Mouse (Mus musculus): ENCODE measurements around the gene Spata6. TPM values are rescaled to one million over a fixed set of nuclear protein-coding genes. Genes with fewer than 3 reads are reported as not detected.

Spata6 gene
- polyA plus RNA-seq (2015; fragmentation: Nextera tagmentation; extraction: Ambion mirVana) = 15.6 and 19.0 TPM in 2 replicates

DNA sequence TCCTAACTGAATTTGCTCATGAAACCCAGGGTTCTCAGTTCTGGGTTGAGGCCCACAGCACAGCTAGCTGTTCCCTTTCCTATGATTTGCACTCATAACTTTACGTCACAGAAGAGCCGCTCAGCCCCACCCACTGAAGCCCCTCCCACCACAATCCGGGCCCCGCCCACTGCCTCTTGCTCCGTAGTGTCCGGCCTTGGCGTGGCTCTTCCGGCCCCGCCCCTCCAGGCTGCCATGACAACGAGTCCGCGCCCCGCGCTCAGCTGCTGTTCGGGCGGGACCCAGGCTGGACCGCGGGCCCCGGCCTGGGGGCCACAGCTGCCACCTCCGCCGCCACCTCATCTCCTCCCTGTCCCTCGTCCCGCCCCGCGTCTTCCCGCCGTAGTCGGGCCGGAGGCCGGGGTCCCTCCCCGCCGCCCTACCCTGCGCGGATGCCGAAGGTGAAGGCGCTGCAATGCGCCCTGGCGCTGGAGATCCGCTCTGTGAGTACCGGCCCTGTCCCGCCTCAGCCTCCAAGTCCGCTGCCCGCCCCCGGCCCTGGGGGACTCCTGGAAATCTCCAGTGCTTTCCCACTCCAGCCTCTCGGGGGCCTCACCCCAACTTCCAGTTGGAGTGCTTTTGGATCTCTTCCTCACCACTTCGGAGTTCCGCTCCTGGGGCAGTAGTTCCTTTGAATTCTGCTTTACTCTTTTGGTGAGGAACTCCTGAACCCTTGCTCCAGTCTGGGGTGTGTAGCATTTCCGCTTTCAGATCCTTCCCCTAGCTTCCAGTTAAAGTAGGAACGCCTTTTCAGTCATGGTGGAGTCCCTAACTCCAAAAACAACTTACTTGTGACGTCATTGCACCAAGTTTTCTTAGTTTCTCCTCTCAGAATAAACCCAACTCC, at the start of gene Spata6:
TSS of gene Spata6 (plus strand) at position 209 of the 886 bp plus-strand sequence.
- Histone ChIP-seq H3K27ac (replicated peaks) (peak within 1 kb of the TSS; percentile 57), H3K27me3 (replicated peaks) (no peaks in the 10 kb centered on the region), H3K36me3 (no peaks in the 10 kb centered on the region), H3K9me3 (replicated peaks) (no peaks in the 10 kb centered on the region), H3K4me2 (peak within 1 kb of the TSS; percentile 82), H3K4me3 (replicated peaks) (peak within 1 kb of the TSS; percentile 61), H3K9ac (replicated peaks) (peak within 1 kb of the TSS; percentile 61), H3K4me1 (peaks cover 13% of the 10 kb centered on the region)
- WGBS = under 1% methylated on average over 50 of the region's 50 CpGs
- peak; percentile 94 for ATAC-seq (ENCODE audit: low FRiP score)

DNA sequence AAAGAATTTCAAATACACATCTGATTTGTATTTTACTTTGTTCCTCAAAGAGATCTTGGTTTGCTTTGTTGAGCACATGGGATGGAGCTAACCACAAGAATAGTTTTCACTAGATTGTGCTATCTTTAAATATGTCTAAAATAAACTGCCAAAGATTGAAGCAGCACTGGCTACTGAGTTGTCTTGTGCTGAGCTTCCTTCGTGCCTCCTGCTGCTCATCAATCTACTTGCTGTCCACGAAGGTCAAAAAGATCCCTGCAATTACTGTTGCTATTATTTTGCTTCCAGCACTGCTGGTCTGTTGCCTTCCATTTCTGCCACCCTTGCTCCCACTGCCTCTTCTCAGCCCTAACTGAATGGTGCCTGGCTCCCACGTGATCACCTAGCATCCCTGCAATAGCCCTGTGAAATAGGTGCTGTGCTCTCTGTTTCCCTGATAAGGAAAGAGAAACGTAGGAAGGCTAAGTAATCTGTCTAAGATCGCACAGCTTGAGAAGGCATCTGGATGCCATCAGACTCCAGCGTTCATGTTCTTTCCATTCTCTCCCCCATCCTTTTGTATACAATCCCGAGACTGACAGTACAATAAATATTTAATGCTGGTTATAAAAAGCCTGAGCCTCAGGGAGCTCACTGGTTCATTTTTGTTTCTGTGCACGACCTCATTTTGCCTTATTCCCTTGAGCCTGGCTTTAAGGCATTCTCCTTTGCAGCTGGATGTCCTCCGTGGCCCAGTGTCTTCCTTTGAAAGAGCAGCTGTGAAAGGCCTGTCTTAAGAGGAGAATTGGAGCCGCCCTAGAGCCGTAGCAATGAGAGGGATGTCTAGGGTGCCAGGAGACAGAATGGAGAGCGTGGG, 49.0 kb upstream of the Spata6 start:
- H3K9me3 ChIP-seq (replicated peaks) = no peaks in the 10 kb centered on the region
- H3K4me3 ChIP-seq (replicated peaks) = no peak overlapping the region
- ATAC-seq (ENCODE audit: low FRiP score) = peak; percentile 73; the same call in 1 of the 2 replicates
- H3K4me2 ChIP-seq = peak overlapping the region; percentile 17; the same call in 1 of the 2 replicates
- H3K9ac ChIP-seq (replicated peaks) = no peak overlapping the region
- H3K36me3 ChIP-seq = no peaks in the 10 kb centered on the region
- H3K27me3 ChIP-seq (replicated peaks) = peaks cover 7% of the 10 kb centered on the region; the same call in 1 of the 2 replicates
- peaks cover 16% of the 10 kb centered on the region for H3K4me1 ChIP-seq
- peak overlapping the region; percentile 67 for H3K27ac ChIP-seq (replicated peaks)
- WGBS = 8% methylated on average over 12 of the region's 12 CpGs

DNA sequence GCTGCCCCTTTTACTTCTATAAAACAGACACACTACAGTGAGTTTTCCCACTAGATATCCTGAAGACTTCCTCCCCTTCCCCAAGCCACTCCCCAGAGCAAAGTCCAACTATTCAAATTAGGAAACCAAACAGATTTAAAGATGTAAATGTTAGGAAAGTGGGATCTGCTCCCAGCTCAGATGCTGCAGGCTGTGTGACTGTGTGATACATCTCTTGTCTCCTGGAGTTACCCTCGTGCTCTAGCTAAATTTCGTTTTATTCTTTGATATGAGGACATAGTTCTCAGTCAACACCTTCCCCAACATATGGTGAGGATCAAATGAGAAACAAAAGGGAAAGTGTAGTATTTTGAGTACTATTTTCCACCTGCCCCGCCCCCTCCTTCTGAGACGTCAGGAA, 48.3 kb upstream of the Spata6 start:
- Histone ChIP-seq H3K9ac (replicated peaks) (no peak overlapping the region), H3K36me3 (no peaks in the 10 kb centered on the region), H3K4me2 (no peak overlapping the region), H3K27ac (replicated peaks) (peak overlapping the region; percentile 67), H3K4me3 (replicated peaks) (no peak overlapping the region), H3K4me1 (peaks cover 16% of the 10 kb centered on the region), H3K9me3 (replicated peaks) (no peaks in the 10 kb centered on the region), H3K27me3 (replicated peaks) (peaks cover 6% of the 10 kb centered on the region; the same call in 1 of the 2 replicates)
- 68% methylated on average over 4 of the region's 4 CpGs for WGBS
- peak; percentile 32; the same call in 1 of the 2 replicates for ATAC-seq (ENCODE audit: low FRiP score)

DNA sequence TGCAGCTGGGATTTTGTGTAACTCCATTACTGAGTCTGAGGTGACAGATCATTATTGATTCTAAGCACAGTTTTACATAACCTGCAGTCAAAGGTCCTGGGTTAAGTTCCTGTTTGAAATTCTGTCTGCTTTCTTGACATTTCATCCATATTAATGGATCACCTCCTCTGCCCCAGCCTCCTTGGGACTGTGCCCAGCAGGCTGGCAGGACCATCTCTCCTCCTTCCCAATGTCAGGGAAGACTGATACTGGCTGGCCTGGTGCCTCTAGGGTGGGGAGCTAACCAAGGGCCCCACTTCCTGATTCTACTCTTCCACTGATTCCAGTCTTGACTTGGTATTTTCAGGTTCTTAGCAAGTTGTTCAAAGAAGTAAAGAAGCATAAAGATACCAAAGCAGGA, 45.9 kb upstream of the Spata6 start:
- no peak overlapping the region for H3K27ac ChIP-seq (replicated peaks)
- H3K9ac ChIP-seq (replicated peaks) = no peak overlapping the region
- no peak for ATAC-seq (ENCODE audit: low FRiP score)
- H3K9me3 ChIP-seq (replicated peaks) = no peaks in the 10 kb centered on the region
- H3K4me3 ChIP-seq (replicated peaks) = no peak overlapping the region
- peaks cover 16% of the 10 kb centered on the region for H3K4me1 ChIP-seq
- H3K36me3 ChIP-seq = no peaks in the 10 kb centered on the region
- H3K4me2 ChIP-seq = no peak overlapping the region
- no peaks in the 10 kb centered on the region for H3K27me3 ChIP-seq (replicated peaks)

- H3K9me3 ChIP-seq (replicated peaks) = no peaks in the 10 kb centered on the region
- peaks cover 9% of the 10 kb centered on the region; the same call in 1 of the 2 replicates for H3K4me1 ChIP-seq
- WGBS = 45% methylated on average over 5 of the region's 5 CpGs
- no peaks in the 10 kb centered on the region for H3K27me3 ChIP-seq (replicated peaks)
- no peak overlapping the region for H3K27ac ChIP-seq (replicated peaks)
- H3K4me2 ChIP-seq = no peak overlapping the region
- H3K4me3 ChIP-seq (replicated peaks) = no peak overlapping the region
- H3K36me3 ChIP-seq = no peaks in the 10 kb centered on the region
- ATAC-seq (ENCODE audit: low FRiP score) = peak; percentile 4; the same call in 1 of the 2 replicates
- H3K9ac ChIP-seq (replicated peaks) = no peak overlapping the region
These were observed 37.9 kb upstream of the Spata6 start for GRCm38 (mm10) chr4:111681926-111682325.

DNA sequence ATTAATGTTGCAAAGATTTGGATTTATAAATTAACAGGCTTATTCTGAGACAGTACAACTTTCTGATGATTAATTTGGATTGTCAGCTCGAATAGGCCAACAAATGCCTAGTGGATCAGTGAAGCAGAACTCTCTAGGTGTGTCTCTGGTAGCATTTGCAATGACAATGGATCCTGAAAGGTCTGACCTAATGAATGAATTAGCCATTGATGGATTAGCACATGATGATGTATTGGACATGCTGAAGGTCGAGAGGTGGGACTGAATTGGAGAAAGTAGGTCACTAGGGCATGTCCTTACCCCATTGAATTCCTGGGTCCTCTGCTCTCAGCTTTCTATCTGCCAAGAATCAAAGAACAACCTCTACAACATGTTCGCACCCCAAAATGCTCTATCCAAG, 37.0 kb upstream of the Spata6 start:
- H3K27ac ChIP-seq (replicated peaks) = no peak overlapping the region
- 81% methylated on average over 3 of the region's 3 CpGs for WGBS

DNA sequence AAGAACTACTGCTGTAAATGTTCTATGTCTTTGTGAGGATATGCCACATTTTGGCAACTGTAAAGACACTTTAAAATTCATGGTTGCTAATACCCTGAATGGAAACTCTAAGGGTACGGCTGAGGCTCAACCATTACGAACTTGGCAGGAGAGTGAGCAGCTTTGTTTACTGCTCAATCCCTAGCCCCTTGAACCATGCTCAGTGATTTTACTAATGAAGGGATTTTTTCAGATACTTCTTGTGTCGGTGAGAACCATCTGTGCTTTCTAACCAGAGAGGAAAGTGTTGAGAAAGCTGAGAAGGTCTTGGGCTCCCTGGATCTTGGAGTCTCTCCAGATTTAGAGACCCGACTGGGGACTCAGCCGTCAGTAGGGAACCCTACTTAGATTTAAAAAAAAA, 35.9 kb upstream of the Spata6 start:
- H3K27me3 ChIP-seq (replicated peaks) = no peaks in the 10 kb centered on the region
- no peak overlapping the region for H3K27ac ChIP-seq (replicated peaks)
- H3K9ac ChIP-seq (replicated peaks) = no peak overlapping the region
- no peak overlapping the region for H3K4me3 ChIP-seq (replicated peaks)
- 62% methylated on average over 5 of the region's 5 CpGs for WGBS
- no peaks in the 10 kb centered on the region for H3K36me3 ChIP-seq
- H3K4me2 ChIP-seq = no peak overlapping the region
- no peaks in the 10 kb centered on the region for H3K9me3 ChIP-seq (replicated peaks)
- no peak for ATAC-seq (ENCODE audit: low FRiP score)
- H3K4me1 ChIP-seq = peaks cover 14% of the 10 kb centered on the region

More for the DNA sequence above, 37.0 kb upstream of the Spata6 start:
- H3K36me3 ChIP-seq = no peaks in the 10 kb centered on the region
- H3K9me3 ChIP-seq (replicated peaks) = no peaks in the 10 kb centered on the region
- ATAC-seq (ENCODE audit: low FRiP score) = no peak
- no peak overlapping the region for H3K4me2 ChIP-seq
- H3K27me3 ChIP-seq (replicated peaks) = no peaks in the 10 kb centered on the region
- H3K9ac ChIP-seq (replicated peaks) = no peak overlapping the region
- no peak overlapping the region for H3K4me3 ChIP-seq (replicated peaks)
- peaks cover 14% of the 10 kb centered on the region for H3K4me1 ChIP-seq

DNA sequence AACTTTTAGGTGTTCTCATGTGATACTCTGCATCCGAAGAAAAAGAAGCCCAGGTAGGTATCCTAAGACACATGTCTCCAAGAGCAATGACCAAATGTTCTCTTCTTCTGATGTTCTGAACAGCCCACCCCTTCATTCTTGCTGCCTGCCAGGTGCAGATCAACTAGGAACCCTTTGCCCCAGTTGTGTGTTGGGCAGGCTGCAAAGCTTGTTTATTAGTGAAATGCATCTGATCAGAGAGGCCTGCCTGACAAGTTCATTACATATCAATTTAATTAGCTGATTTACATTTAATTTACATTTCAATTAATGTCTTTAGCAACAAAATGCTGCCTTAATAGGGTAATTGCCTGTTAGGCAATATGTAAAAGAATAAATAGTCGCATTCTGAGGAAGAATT, 33.8 kb upstream of the Spata6 start:
- no peak for ATAC-seq (ENCODE audit: low FRiP score)
- no peaks in the 10 kb centered on the region for H3K36me3 ChIP-seq
- H3K4me2 ChIP-seq = no peak overlapping the region
- no peaks in the 10 kb centered on the region for H3K27me3 ChIP-seq (replicated peaks)
- H3K9ac ChIP-seq (replicated peaks) = no peak overlapping the region
- no peaks in the 10 kb centered on the region for H3K9me3 ChIP-seq (replicated peaks)
- H3K4me3 ChIP-seq (replicated peaks) = no peak overlapping the region
- H3K27ac ChIP-seq (replicated peaks) = no peak overlapping the region
- H3K4me1 ChIP-seq = peaks cover 19% of the 10 kb centered on the region
- WGBS = 53% methylated on average over 2 of the region's 2 CpGs

DNA sequence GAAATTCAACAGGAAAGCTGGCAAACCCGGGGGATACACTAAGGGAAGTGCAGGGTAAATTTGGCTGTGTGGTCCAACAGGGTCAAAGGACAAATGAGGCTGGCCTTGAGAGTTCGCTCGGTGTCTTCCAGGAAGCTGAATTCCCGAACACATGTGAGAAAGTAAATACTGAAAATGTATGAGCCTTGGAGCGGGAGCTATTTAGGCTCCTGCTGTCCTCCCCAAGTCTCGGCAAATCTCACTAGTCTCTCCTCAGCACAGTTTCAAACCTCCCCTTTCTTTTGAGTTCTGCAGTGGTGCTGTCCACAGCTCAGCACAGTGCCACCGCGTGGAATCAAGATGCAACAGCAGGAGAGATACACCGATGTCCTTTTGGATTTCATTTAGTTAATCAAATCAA, 32.8 kb upstream of the Spata6 start:
- peak; percentile 79; the same call in 1 of the 2 replicates for ATAC-seq (ENCODE audit: low FRiP score)
- Histone ChIP-seq H3K27ac (replicated peaks) (no peak overlapping the region), H3K9ac (replicated peaks) (no peak overlapping the region), H3K36me3 (no peaks in the 10 kb centered on the region), H3K4me2 (peak overlapping the region; percentile 49), H3K4me3 (replicated peaks) (no peak overlapping the region), H3K4me1 (peaks cover 29% of the 10 kb centered on the region), H3K27me3 (replicated peaks) (no peaks in the 10 kb centered on the region), H3K9me3 (replicated peaks) (no peaks in the 10 kb centered on the region)
- 9% methylated on average over 9 of the region's 9 CpGs for WGBS

DNA sequence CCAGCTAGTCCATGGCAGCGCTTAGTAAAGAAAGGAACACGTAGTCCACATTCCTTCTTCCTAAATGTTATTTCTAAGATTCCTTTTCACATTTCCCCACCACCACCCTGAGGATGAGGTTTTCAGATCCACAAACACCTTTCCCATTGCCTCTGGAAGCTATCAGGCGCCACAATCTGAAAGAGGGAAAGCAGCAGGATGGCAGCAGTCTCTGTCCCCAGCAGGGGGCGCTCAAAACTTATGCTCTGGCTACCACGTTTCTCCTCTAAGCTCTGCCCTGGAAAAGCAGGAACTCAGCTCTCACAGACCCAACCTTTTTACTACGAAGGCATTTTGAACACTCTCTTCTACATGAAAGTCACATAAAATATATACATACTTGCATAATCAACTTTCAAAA, 32.2 kb upstream of the Spata6 start:
- H3K9me3 ChIP-seq (replicated peaks) = no peaks in the 10 kb centered on the region
- H3K27me3 ChIP-seq (replicated peaks) = no peaks in the 10 kb centered on the region
- H3K4me1 ChIP-seq = peaks cover 27% of the 10 kb centered on the region
- H3K36me3 ChIP-seq = no peaks in the 10 kb centered on the region
- H3K27ac ChIP-seq (replicated peaks) = no peak overlapping the region
- H3K9ac ChIP-seq (replicated peaks) = no peak overlapping the region
- peak; percentile 63 for ATAC-seq (ENCODE audit: low FRiP score)
- H3K4me3 ChIP-seq (replicated peaks) = no peak overlapping the region
- peak overlapping the region; percentile 49 for H3K4me2 ChIP-seq
- 15% methylated on average over 6 of the region's 6 CpGs for WGBS

DNA sequence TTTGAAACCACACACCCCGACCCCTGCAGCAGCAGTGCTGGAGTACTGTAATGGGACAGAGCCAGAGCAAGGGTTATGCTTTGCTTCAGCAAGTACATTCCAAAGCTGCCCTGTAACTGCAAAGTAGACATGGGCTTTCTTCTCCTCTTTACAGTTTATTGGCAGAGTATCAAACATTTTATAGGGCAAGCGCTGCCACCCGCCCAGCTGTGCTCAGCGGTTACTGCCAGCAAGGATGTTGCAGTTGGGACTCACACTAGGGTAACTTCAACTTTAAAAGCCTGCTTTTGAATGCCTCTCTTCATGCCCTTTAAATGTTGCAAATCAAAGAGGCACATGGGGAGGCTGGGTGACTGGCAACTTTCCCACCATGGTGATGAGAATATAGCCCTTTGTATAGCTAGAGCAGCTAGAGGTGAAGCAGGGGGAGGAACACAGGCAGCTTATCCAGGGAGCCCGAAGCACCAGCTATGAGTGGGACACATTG, 28.7 kb upstream of the Spata6 start:
- Histone ChIP-seq H3K9ac (replicated peaks) (no peak overlapping the region), H3K4me2 (no peak overlapping the region), H3K27me3 (replicated peaks) (no peaks in the 10 kb centered on the region), H3K4me3 (replicated peaks) (no peak overlapping the region), H3K27ac (replicated peaks) (peak overlapping the region; percentile 19; the same call in 1 of the 2 replicates), H3K36me3 (no peaks in the 10 kb centered on the region), H3K4me1 (peaks cover 27% of the 10 kb centered on the region), H3K9me3 (replicated peaks) (no peaks in the 10 kb centered on the region)
- peak; percentile 68 for ATAC-seq (ENCODE audit: low FRiP score)
- 32% methylated on average over 5 of the region's 5 CpGs for WGBS
